Mouse (Mus musculus) retina, postnatal 7 days (tissue): ENCODE data around the gene Fbrsl1.
"Not testable (repeated sequence)": the region's sequence is repeated elsewhere in the genome, so short reads cannot be mapped to it uniquely, and the experiment has no call there.

ENCODE experiments used
- DNase-seq: peaks from one replicate; pipeline ENCODE4 v3.0.0-alpha.2; 2012; ENCODE audit warnings: low read depth, low spot score

The Fbrsl1 gene

GRCm38 (mm10) chr5:110455272-110455671, 7.0 kb upstream of the Fbrsl1 start:
- no peak for DNase-seq

- no peak for DNase-seq
Observed at GRCm38 (mm10) chr5:110449294-110449693, 991 bp upstream of the Fbrsl1 start.

- no peak for DNase-seq
Observed at GRCm38 (mm10) chr5:110447720-110448435, 425 bp downstream of the Fbrsl1 start.

GRCm38 (mm10) chr5:110444509-110444908, 3.8 kb downstream of the Fbrsl1 start:
- DNase-seq = no peak

GRCm38 (mm10) chr5:110442966-110443590, 5.2 kb downstream of the Fbrsl1 start:
- DNase-seq = no peak

GRCm38 (mm10) chr5:110439565-110440310, 8.6 kb downstream of the Fbrsl1 start:
- no peak for DNase-seq

GRCm38 (mm10) chr5:110438591-110438990, 9.7 kb downstream of the Fbrsl1 start:
- no peak for DNase-seq

GRCm38 (mm10) chr5:110437632-110438261, 10.6 kb downstream of the Fbrsl1 start:
- DNase-seq = no peak

GRCm38 (mm10) chr5:110436166-110436565, 12.1 kb downstream of the Fbrsl1 start:
- not testable (repeated sequence) for DNase-seq

- no peak for DNase-seq
Observed at GRCm38 (mm10) chr5:110434816-110435215, 13.5 kb downstream of the Fbrsl1 start.

GRCm38 (mm10) chr5:110429045-110429444, 19.3 kb downstream of the Fbrsl1 start:
- DNase-seq = peak; percentile 50

- DNase-seq = no peak
Observed at GRCm38 (mm10) chr5:110428290-110428689, 20.0 kb downstream of the Fbrsl1 start.

- no peak for DNase-seq
Observed at GRCm38 (mm10) chr5:110425187-110425586, 23.1 kb downstream of the Fbrsl1 start.

GRCm38 (mm10) chr5:110424204-110424603, 24.1 kb downstream of the Fbrsl1 start:
- DNase-seq = no peak

GRCm38 (mm10) chr5:110421393-110421792, 26.9 kb downstream of the Fbrsl1 start:
- no peak for DNase-seq

- DNase-seq = no peak
Observed at GRCm38 (mm10) chr5:110420950-110421349, 27.4 kb downstream of the Fbrsl1 start.

- DNase-seq = no peak
Observed at GRCm38 (mm10) chr5:110420201-110420600, 28.1 kb downstream of the Fbrsl1 start.

GRCm38 (mm10) chr5:110418523-110418911, 29.8 kb downstream of the Fbrsl1 start:
- DNase-seq = no peak

GRCm38 (mm10) chr5:110417756-110418522, 30.4 kb downstream of the Fbrsl1 start:
- DNase-seq = no peak

- peak; percentile 27 for DNase-seq
Observed at GRCm38 (mm10) chr5:110416825-110417401, 31.4 kb downstream of the Fbrsl1 start.
